Comparison of ENCODE assay signal across 9 mouse cellular contexts in genomic region chr1:39253771-39254170, GRCm38 (mm10).
DNase-seq lines count a peak whose midpoint lies in the region; ATAC-seq and TF ChIP-seq lines count a peak whose summit lies in the region.
"Had no signal": no experiment of that assay in that cellular context is flagged by ENCODE, and none has a peak within 500 bp of the region (broad histone marks: within the 10 kb centered on the region; RNA-seq: fewer than 3 reads in every experiment).

No protein-coding gene starts in this region.

- H3K27ac ChIP-seq in kidney, postnatal 0 days = no peak overlapping the region
- no peak overlapping the region for H3K27ac ChIP-seq in stomach, postnatal 0 days (replicated peaks)
- no peak overlapping the region for H3K27ac ChIP-seq in midbrain, embryonic 10.5 days (replicated peaks)
- H3K27ac ChIP-seq: neural tube, embryonic 12.5 days had no signal

- no peak for ATAC-seq in kidney, postnatal 0 days (replicated peaks; ENCODE audit: low FRiP score, low read depth)
- peak; percentile 54; the same call in 1 of the 2 replicates for ATAC-seq in stomach, postnatal 0 days (ENCODE audit: low FRiP score, low TSS enrichment)

- no peaks in the 10 kb centered on the region for H3K9me3 ChIP-seq in kidney, postnatal 0 days (replicated peaks; ENCODE audit: low read length)
- H3K9me3 ChIP-seq in stomach, postnatal 0 days (ENCODE audit: control insufficient read depth, low read length) = no peaks in the 10 kb centered on the region
- no peaks in the 10 kb centered on the region for H3K9me3 ChIP-seq in midbrain, embryonic 10.5 days (replicated peaks)

- no peak overlapping the region for H3K4me3 ChIP-seq in kidney, postnatal 0 days (replicated peaks; ENCODE audit: low read depth, low read length)
- no peak overlapping the region for H3K4me3 ChIP-seq in stomach, postnatal 0 days (ENCODE audit: low read depth, low read length)
- H3K4me3 ChIP-seq in midbrain, embryonic 10.5 days = no peak overlapping the region
- H3K4me3 ChIP-seq: neural tube, embryonic 12.5 days had no signal

- no peaks in the 10 kb centered on the region for H3K36me3 ChIP-seq in kidney, postnatal 0 days (ENCODE audit: insufficient read depth, low read length)
- H3K36me3 ChIP-seq in stomach, postnatal 0 days (ENCODE audit: control insufficient read depth, insufficient read depth, low read length) = no peaks in the 10 kb centered on the region
- no peaks in the 10 kb centered on the region for H3K36me3 ChIP-seq in midbrain, embryonic 10.5 days
- H3K36me3 ChIP-seq: neural tube, embryonic 12.5 days had no signal

- no peak overlapping the region for H3K4me2 ChIP-seq in kidney, postnatal 0 days (ENCODE audit: low read length)
- no peak overlapping the region for H3K4me2 ChIP-seq in stomach, postnatal 0 days (replicated peaks; ENCODE audit: low read depth)
- H3K4me2 ChIP-seq: neural tube, embryonic 12.5 days had no signal

- H3K9ac ChIP-seq in kidney, postnatal 0 days (ENCODE audit: low read depth, low read length) = no peak overlapping the region
- H3K9ac ChIP-seq in stomach, postnatal 0 days (ENCODE audit: low read length) = no peak overlapping the region
- H3K9ac ChIP-seq: neural tube, embryonic 12.5 days had no signal

- intact Hi-C loops in heart, postnatal 10 days (cut with DNase I) = no loop called here

- TF ChIP-seq EP300 in stomach, postnatal 0 days (optimal IDR thresholded peaks at IDR 0.05) = no peak

- peak; percentile 61 for TF ChIP-seq CTCF in kidney, postnatal 0 days (IDR thresholded peaks at IDR 0.05; ENCODE audit: low read depth)
- TF ChIP-seq CTCF in stomach, postnatal 0 days (IDR thresholded peaks at IDR 0.05; ENCODE audit: low read depth) = peak; percentile 71

- DNase-seq in heart, postnatal 10 days = peak; percentile 23 to 33
- DNase-seq in heart, adult 8-10 months (ENCODE audit: low spot score) = no peak
- DNase-seq in CD4-positive helper T cell, adult 2 months (ENCODE audit: low read depth, low spot score) = peak; percentile 21
- peak; percentile 59 for DNase-seq in brain, adult 2 months (ENCODE audit: low read depth, low spot score)
- no peak for DNase-seq in kidney, postnatal 0 days (ENCODE audit: low spot score)
- peak; percentile 61 for DNase-seq in stomach, postnatal 0 days (ENCODE audit: low spot score)
- no peak for DNase-seq in midbrain, embryonic 10.5 days (ENCODE audit: low spot score)
- DNase-seq in urinary bladder, postnatal 4 days (ENCODE audit: low spot score in 2 of 2) = no peak

- 78% methylated on average over 4 of the region's 4 CpGs for WGBS in kidney, postnatal 0 days
- 73% methylated on average over 4 of the region's 4 CpGs for WGBS in stomach, postnatal 0 days
- WGBS in midbrain, embryonic 10.5 days = 77% methylated on average over 4 of the region's 4 CpGs

- no peaks in the 10 kb centered on the region for H3K27me3 ChIP-seq in kidney, postnatal 0 days (ENCODE audit: insufficient read depth, low read length)
- H3K27me3 ChIP-seq in stomach, postnatal 0 days (ENCODE audit: control insufficient read depth, insufficient read depth, low read length) = no peaks in the 10 kb centered on the region
- H3K27me3 ChIP-seq in midbrain, embryonic 10.5 days (ENCODE audit: low read depth, poor library complexity, severe bottlenecking) = no peaks in the 10 kb centered on the region
- H3K27me3 ChIP-seq: neural tube, embryonic 12.5 days had no signal

- H3K4me1 ChIP-seq in kidney, postnatal 0 days (replicated peaks; ENCODE audit: insufficient read depth, low read length) = no peaks in the 10 kb centered on the region
- no peaks in the 10 kb centered on the region for H3K4me1 ChIP-seq in stomach, postnatal 0 days (replicated peaks; ENCODE audit: control insufficient read depth, insufficient read depth)
- no peaks in the 10 kb centered on the region for H3K4me1 ChIP-seq in midbrain, embryonic 10.5 days
- H3K4me1 ChIP-seq: neural tube, embryonic 12.5 days had no signal

Comparison
In these comparisons a context has a peak if more than half of its experiments do, and no peak if none do; other contexts are left out.
1. DNase-seq: peak in heart, postnatal 10 days (2 of 2), CD4-positive helper T cell, adult 2 months (single experiment), brain, adult 2 months (single experiment) and stomach, postnatal 0 days (single experiment); none in heart, adult 8-10 months (single experiment), kidney, postnatal 0 days (single experiment), midbrain, embryonic 10.5 days (single experiment) and urinary bladder, postnatal 4 days (0 of 2).